Mouse (Mus musculus) CH12.LX (cell line): ENCODE measurements at regions not wholly inside any gene's neighbourhood (a gene's known extent, or its start where the extent isn't known, plus 50 kb on each side); places are given as distances from the start of the nearest gene placed in this dataset.

Experiments
- CHD2 ChIP-seq: IDR thresholded peaks from 2 replicates; pipeline ENCODE4 v1.6.1; 2011; ENCODE audit warnings: low read length, improper control_type of control experiment
- CTCF ChIP-seq, 2 experiments: IDR thresholded peaks in 1 of 2; conservative IDR thresholded peaks in 1 of 2; 2 replicates each; pipeline ENCODE4 v1.5.1; 2011 to 2012; ENCODE audit warnings: low read depth in 2 of 2, low read length in 2 of 2, improper control_type of control experiment in 1 of 2, inconsistent platforms in 1 of 2, mild to moderate bottlenecking in 1 of 2, moderate library complexity in 1 of 2
- E2F4 ChIP-seq: IDR thresholded peaks from 2 replicates; pipeline ENCODE4 v1.6.1; 2011; ENCODE audit warnings: low read depth, low read length, improper control_type of control experiment; ENCODE audit not compliant: insufficient replicate concordance
- EP300 ChIP-seq: IDR thresholded peaks from 2 replicates; pipeline ENCODE4 v1.6.1; 2011; ENCODE audit warnings: low read length, improper control_type of control experiment
- GABPA ChIP-seq: IDR thresholded peaks from 2 replicates; pipeline ENCODE4 v1.6.1; 2012; ENCODE audit warnings: low read depth, low read length, improper control_type of control experiment, inconsistent platforms; ENCODE audit not compliant: insufficient replicate concordance
- MAX ChIP-seq: IDR thresholded peaks from 2 replicates; pipeline ENCODE4 v1.6.1; 2011; ENCODE audit warnings: low read length, improper control_type of control experiment
- MXI1 ChIP-seq: IDR thresholded peaks from 2 replicates; pipeline ENCODE4 v1.6.1; 2011; ENCODE audit warnings: mild to moderate bottlenecking, low read depth, low read length, improper control_type of control experiment
- NRF1 ChIP-seq: IDR thresholded peaks from 2 replicates; pipeline ENCODE4 v1.6.1; 2014; ENCODE audit warnings: low read depth, mild to moderate bottlenecking, inconsistent platforms, low read length, improper control_type of control experiment, moderate library complexity
- POLR2A ChIP-seq: IDR thresholded peaks from 2 replicates; pipeline ENCODE4 v1.6.1; 2011; ENCODE audit warnings: low read depth, mild to moderate bottlenecking, improper control_type of control experiment, low read length
- SIN3A ChIP-seq: IDR thresholded peaks from 2 replicates; pipeline ENCODE4 v1.6.1; 2012; ENCODE audit warnings: low read length, improper control_type of control experiment, inconsistent platforms
- ZC3H11A ChIP-seq: IDR thresholded peaks from 2 replicates; pipeline ENCODE4 v1.6.1; 2012; ENCODE audit warnings: low read depth, mild to moderate bottlenecking, inconsistent platforms, low read length, improper control_type of control experiment
- ZNF384 ChIP-seq: IDR thresholded peaks from 2 replicates; pipeline ENCODE4 v1.6.1; 2012; ENCODE audit warnings: low read depth, low read length, improper control_type of control experiment, inconsistent platforms

DNA sequence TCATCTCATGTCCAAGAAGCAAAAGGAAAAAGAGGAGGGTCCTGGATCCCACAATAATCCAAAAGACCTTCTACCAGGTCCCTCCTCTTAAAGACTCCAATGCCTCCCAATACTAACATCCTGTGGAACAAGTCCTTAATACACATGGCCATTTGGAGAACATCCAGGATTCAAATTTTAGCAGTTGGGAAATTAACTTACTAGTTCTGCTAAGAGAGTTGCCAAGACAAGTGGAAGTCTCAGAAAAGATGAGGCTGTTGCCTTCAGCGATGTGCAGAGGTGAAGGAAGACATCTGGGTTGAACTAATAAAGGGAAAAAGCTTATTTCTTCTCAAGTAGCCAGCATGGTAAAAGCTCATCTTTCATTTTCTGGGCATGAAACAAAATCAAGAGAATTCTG is 64.8 kb upstream of the Serpine2 start:
- TF ChIP-seq ZC3H11A (no peak), CTCF (conservative IDR thresholded peaks at IDR 0.05 in 1 of 2, IDR thresholded peaks at IDR 0.05 in 1 of 2; ENCODE audit: low read depth in 2 of 2, low read length in 2 of 2) (no peak), EP300 (no peak), POLR2A (no peak), MXI1 (no peak), E2F4 (no peak), SIN3A (no peak), ZNF384 (no peak), CHD2 (no peak), MAX (no peak), GABPA (no peak), NRF1 (no peak)
